Mouse (Mus musculus) ES-Bruce4 (cell line): Measurements from ENCODE around the gene Tmem245. TPM values are rescaled to one million over a fixed set of nuclear protein-coding genes. Genes with fewer than 3 reads are reported as not detected.

Experiments used
- H3K27ac ChIP-seq: 2 replicates; pipeline ENCODE4 v1.5.1; 2012; ENCODE audit warnings: low read length, inconsistent platforms; ENCODE audit not compliant: insufficient read depth
- H3K27me3 ChIP-seq: 2 replicates; pipeline ENCODE4 v1.6.1; 2012; ENCODE audit warnings: mild to moderate bottlenecking, low read length, inconsistent platforms; ENCODE audit not compliant: control insufficient read depth, poor library complexity, insufficient read depth, severe bottlenecking
- H3K36me3 ChIP-seq: 2 replicates; pipeline ENCODE4 v1.6.1; 2012; ENCODE audit warnings: inconsistent platforms, mild to moderate bottlenecking, low read length, moderate library complexity; ENCODE audit not compliant: control insufficient read depth, poor library complexity, insufficient read depth, severe bottlenecking
- H3K4me1 ChIP-seq: one replicate; pipeline ENCODE4 v1.8.1; 2011; ENCODE audit warnings: low read length; ENCODE audit not compliant: control insufficient read depth, insufficient read depth
- H3K4me3 ChIP-seq: 2 replicates; pipeline ENCODE4 v1.5.1; 2011; ENCODE audit warnings: low read depth, mild to moderate bottlenecking, low read length
- H3K9ac ChIP-seq: 2 replicates; pipeline ENCODE4 v1.6.1; 2012; ENCODE audit warnings: low read depth, mild to moderate bottlenecking, inconsistent platforms; ENCODE audit not compliant: poor library complexity, severe bottlenecking
- H3K9me3 ChIP-seq: replicated peaks from 2 replicates; pipeline ENCODE4 v1.6.1; 2012; ENCODE audit warnings: mild to moderate bottlenecking, low read length, inconsistent platforms; ENCODE audit not compliant: control insufficient read depth, poor library complexity, insufficient read depth, severe bottlenecking
- CTCF ChIP-seq: IDR thresholded peaks from one replicate; pipeline ENCODE4 v1.8.1; 2011; ENCODE audit warnings: low read depth, low read length
- EP300 ChIP-seq: IDR thresholded peaks from 2 replicates; pipeline ENCODE4 v1.6.1; 2011; ENCODE audit warnings: low read depth, low read length; ENCODE audit not compliant: insufficient read depth
- POLR2A ChIP-seq: IDR thresholded peaks from one replicate; pipeline ENCODE4 v1.8.1; 2011; ENCODE audit warnings: low read length; ENCODE audit not compliant: insufficient read depth
- polyA plus RNA-seq: library from polyadenylated mRNA; stranded (reverse); fragments of >200 nt; gene quantifications from 2 replicates; pipeline ENCODE4 v1.2.4, GENCODE M21; 2011; ENCODE audit warnings: low read depth; ENCODE audit not compliant: missing spikeins, insufficient read depth, insufficient read length

Tmem245 gene
- polyA plus RNA-seq, 1 experiment, result 61.9 TPM

DNA sequence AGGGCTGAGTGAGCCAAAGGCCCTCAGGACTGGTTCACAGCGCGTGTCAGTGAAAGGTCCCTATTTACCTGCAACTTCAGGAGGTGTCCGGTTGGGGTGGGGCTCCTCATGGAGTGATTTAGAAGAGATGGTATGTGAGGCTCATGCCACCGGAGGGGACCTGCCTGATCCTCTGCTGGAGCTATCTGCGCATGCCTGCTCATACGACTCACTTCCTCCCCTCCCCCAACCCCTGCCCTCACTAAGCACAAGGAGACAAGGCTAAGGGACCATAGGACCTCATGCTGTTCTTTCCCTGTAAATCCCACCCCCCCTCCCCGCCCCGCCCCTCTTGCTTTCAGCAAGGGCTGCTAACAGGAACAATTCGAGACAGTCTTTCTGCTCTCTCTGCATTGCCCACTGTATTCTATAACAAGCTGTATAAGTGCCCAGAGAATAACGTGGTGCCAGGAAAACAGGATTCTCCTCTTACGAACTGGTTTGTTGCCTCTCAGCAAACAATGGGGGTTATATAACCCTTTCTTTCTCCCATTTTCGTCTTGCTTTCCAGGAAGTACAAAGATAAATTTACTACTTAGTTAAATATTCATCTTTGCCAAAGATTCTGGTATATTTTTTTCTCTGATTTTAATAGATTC is 101.2 kb downstream of the Tmem245 start:
- Histone ChIP-seq H3K9me3 (peaks cover 12% of the 10 kb centered on the region), H3K4me1 (no peaks in the 10 kb centered on the region), H3K9ac (no peak overlapping the region; the same call in 1 of the 2 replicates), H3K27ac (peak overlapping the region; percentile 64), H3K36me3 (peaks cover 25% of the 10 kb centered on the region), H3K4me3 (peak overlapping the region; percentile 71), H3K27me3 (no peaks in the 10 kb centered on the region)
- peak; percentile 68 for TF ChIP-seq EP300
- no peak for TF ChIP-seq POLR2A

DNA sequence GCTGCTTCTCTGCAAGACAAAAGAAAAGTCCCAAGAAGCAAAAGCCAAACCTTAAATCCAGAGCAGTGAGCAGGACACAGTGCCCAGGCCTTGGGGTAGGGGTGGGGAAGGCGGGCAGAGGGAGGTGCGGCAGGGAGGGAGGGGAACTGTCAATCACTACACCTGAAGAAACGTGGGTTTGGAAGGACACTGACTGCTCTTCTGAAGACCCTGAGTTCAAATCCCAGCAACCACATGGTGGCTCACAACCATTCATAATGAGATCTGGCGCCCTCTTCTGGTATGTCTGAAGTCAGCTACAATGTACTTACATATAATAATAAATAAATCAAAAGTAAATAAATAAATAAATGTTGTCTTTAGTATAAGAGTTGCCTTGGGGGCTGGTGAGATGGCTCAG is 102.3 kb downstream of the Tmem245 start:
- no peaks in the 10 kb centered on the region for H3K27me3 ChIP-seq
- no peaks in the 10 kb centered on the region for H3K4me1 ChIP-seq
- peaks cover 12% of the 10 kb centered on the region for H3K9me3 ChIP-seq
- H3K4me3 ChIP-seq, result no peak overlapping the region
- H3K9ac ChIP-seq, result no peak overlapping the region
- H3K27ac ChIP-seq, result no peak overlapping the region
- peaks cover 34% of the 10 kb centered on the region for H3K36me3 ChIP-seq
- TF ChIP-seq POLR2A (no peak), CTCF (no peak), EP300 (no peak)

DNA sequence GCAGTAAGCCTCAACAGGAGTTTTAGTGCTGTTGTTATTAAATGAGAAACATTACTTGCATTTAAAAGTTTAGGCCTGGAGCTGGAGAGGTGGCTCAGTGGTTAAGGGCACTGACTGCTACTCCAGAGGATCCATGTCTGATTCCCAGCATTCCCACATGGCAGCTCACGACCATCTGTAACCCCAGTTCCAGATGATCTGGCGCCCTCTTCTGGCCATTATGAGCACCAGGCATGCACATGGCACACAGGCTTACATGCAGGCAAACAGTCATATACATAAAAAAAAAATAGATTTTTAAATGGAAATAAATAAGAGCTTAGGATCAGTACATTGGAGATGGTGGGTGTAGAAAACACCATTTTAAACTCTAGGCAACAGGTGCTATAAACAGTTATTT is 103.3 kb downstream of the Tmem245 start:
- H3K27me3 ChIP-seq, result no peaks in the 10 kb centered on the region
- TF ChIP-seq CTCF, result peak; percentile 23
- TF ChIP-seq EP300, result no peak
- TF ChIP-seq POLR2A, result no peak
- no peak overlapping the region for H3K9ac ChIP-seq
- no peaks in the 10 kb centered on the region for H3K4me1 ChIP-seq
- H3K4me3 ChIP-seq, result no peak overlapping the region
- no peak overlapping the region for H3K27ac ChIP-seq
- peaks cover 34% of the 10 kb centered on the region for H3K36me3 ChIP-seq
- peaks cover 12% of the 10 kb centered on the region for H3K9me3 ChIP-seq

DNA sequence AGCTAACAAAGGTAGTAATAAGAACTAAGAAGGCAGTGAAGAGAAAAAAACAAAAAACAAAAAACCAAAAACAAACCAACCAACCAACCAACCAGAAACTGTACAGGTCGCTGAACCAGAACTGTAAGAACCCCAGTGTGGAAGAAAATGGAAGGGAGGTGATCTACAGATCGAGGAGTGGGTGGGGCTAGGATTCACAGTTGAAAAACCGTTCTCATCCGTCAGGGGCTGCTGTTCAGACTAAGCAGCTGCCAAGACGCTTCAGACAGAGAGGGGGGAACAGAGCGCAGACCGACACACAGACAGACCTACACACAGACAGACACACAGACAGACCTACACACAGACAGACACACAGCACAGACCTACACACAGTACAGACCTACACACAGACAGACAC is 104.7 kb downstream of the Tmem245 start:
- H3K27ac ChIP-seq, result no peak overlapping the region
- no peaks in the 10 kb centered on the region for H3K27me3 ChIP-seq
- TF ChIP-seq EP300 (no peak), POLR2A (no peak)
- no peak overlapping the region for H3K4me3 ChIP-seq
- no peak overlapping the region for H3K9ac ChIP-seq
- H3K9me3 ChIP-seq, result peaks cover 12% of the 10 kb centered on the region
- no peaks in the 10 kb centered on the region for H3K4me1 ChIP-seq
- H3K36me3 ChIP-seq, result peaks cover 45% of the 10 kb centered on the region

DNA sequence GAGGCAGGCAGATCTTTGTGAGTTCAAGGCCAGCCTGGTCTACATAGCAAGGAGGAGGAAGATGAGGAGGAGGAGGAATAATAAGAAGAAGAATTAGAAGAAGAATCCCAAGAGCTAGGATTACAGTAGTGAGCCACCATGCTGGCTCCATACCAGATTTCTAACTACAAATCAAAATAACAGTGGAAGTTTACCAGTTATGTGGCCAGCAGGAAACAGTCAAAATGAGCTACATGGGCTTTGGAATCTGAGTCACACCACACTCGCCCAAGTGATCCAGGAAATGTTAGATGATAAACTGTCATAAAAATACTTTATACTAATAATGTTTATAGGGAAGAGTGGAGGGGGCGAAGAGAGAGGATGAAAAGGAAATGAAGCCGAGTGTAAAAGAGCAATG is 106.9 kb downstream of the Tmem245 start:
- peaks cover 57% of the 10 kb centered on the region for H3K36me3 ChIP-seq

DNA sequence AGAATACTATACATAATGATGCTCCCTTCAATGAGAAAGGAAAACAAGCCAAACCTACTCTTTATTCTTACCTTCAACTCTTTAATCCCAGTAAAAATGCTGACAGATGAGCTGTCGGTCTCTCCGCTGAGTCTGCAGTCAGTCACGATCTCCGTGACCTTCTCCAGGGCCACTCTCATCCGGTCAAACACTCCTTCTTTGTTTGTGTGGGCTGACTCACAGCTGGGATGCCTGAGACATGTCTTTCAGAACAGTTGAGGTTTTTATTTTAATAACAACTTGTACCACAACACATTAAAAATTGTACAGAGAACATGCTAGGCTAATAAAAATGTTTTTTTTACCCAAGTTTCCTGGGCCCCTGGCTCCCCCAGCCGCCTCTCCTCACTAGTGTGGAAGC is 109.6 kb downstream of the Tmem245 start:
- H3K36me3 ChIP-seq, result peaks cover 59% of the 10 kb centered on the region
- H3K9ac ChIP-seq, result no peak overlapping the region
- no peaks in the 10 kb centered on the region for H3K4me1 ChIP-seq
- TF ChIP-seq EP300, result no peak
- no peak for TF ChIP-seq CTCF
- no peak for TF ChIP-seq POLR2A
- no peaks in the 10 kb centered on the region for H3K27me3 ChIP-seq
- no peaks in the 10 kb centered on the region for H3K9me3 ChIP-seq
- no peak overlapping the region for H3K27ac ChIP-seq
- no peak overlapping the region for H3K4me3 ChIP-seq

More for the DNA sequence above, 106.9 kb downstream of the Tmem245 start:
- no peak for TF ChIP-seq EP300
- Histone ChIP-seq H3K4me3 (no peak overlapping the region), H3K9me3 (peaks cover 12% of the 10 kb centered on the region), H3K4me1 (no peaks in the 10 kb centered on the region), H3K9ac (no peak overlapping the region), H3K27ac (no peak overlapping the region), H3K27me3 (no peaks in the 10 kb centered on the region)
